Mouse (Mus musculus) small intestine, adult 2 months (tissue): ENCODE measurements at regions not wholly inside any gene's neighbourhood (a gene's known extent, or its start where the extent isn't known, plus 50 kb on each side); places are given as distances from the start of the nearest gene placed in this dataset.

Experiments
- CTCF ChIP-seq: fragments of 200-500 bp; IDR thresholded peaks from 2 replicates; pipeline ENCODE4 v1.5.1; 2012; ENCODE audit warnings: low read depth, mild to moderate bottlenecking, control low read depth, inconsistent platforms, low read length, moderate library complexity, mixed read lengths; ENCODE audit not compliant: insufficient replicate concordance, insufficient read length; ENCODE audit errors: extremely low read depth
- POLR2A ChIP-seq: fragments of 200-500 bp; IDR thresholded peaks from 2 replicates; pipeline ENCODE4 v1.6.1; 2012; ENCODE audit warnings: low read depth, mild to moderate bottlenecking, control low read depth, inconsistent platforms, low read length, moderate library complexity

GRCm38 (mm10) chr13:107499296-107499695, 477.4 kb upstream of the Kif2a start:
- no peak for TF ChIP-seq CTCF
- TF ChIP-seq POLR2A = no peak
